Mouse (Mus musculus): Measurements from ENCODE around the gene Dlk1. TPM values are rescaled to one million over a fixed set of nuclear protein-coding genes. Genes with fewer than 3 reads are reported as not detected.
A peak's percentile ranks its signal among the peaks of the same experiment; 100 is the strongest.

The Dlk1 gene
- polyA plus RNA-seq (2011; ENCODE audit: insufficient read length, low read depth, missing spikeins) = 242 and 410 TPM in 2 replicates

DNA sequence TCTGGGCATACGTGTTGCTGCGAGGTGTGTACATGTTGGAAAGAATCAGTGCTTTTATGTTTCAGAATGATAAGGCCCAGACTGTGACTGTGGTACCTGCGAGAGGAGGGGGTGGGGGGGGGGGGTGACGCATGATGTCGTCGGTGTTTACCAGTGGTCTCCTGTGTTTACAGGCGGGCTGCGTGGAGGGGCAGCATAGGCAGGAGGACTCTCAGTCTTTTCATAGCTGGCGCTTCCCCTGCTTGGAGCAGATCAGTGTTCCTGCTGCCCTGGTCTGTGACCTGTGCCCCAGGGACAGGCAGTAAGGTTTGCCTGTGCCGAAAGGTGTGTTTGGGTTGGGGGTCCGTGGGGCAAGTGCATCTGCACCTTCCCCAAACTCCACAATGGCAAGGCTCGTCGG, at the start of gene Dlk1:
TSS of gene Dlk1 (plus strand) at position 232 of the 400 bp plus-strand sequence.
- TF ChIP-seq POLR2A (IDR thresholded peaks at IDR 0.05; ENCODE audit: low read depth, low read length) (no peak), CTCF (IDR thresholded peaks at IDR 0.05; ENCODE audit: borderline replicate concordance, insufficient read depth, low read length) (no peak)
- Histone ChIP-seq H3K4me3 (ENCODE audit: insufficient read depth, low read length) (peak within 1 kb of the TSS; percentile 12), H3K4me1 (ENCODE audit: control insufficient read depth, insufficient read depth, low read length) (peaks cover 3% of the 10 kb centered on the region; the same call in 1 of the 2 replicates), H3K27ac (ENCODE audit: insufficient read depth, low read length) (no peak within 1 kb of the TSS)

DNA sequence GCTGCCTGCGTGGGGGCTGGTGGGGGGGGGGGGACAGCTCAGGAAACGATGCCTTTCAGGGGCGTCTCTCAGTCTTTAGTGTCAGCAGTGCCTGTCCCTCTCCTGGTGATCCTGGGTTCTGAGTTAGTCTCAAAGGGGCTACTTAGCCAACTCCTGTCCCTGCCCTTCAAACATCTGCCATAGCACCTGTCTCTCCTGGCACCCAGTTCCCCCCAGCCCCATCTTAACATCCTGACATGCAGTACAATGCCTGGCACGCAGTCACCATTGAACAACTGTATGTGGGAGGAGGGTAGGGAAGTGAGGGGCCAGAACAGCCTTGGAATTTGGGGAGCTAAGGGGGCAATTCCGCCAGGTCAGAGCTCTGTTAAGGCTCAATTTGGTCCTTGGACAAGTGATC, 49.7 kb upstream of the Dlk1 start:
- H3K4me1 ChIP-seq (ENCODE audit: control insufficient read depth, insufficient read depth, low read length) = peaks cover 12% of the 10 kb centered on the region
- H3K27ac ChIP-seq (ENCODE audit: insufficient read depth, low read length) = no peak overlapping the region

DNA sequence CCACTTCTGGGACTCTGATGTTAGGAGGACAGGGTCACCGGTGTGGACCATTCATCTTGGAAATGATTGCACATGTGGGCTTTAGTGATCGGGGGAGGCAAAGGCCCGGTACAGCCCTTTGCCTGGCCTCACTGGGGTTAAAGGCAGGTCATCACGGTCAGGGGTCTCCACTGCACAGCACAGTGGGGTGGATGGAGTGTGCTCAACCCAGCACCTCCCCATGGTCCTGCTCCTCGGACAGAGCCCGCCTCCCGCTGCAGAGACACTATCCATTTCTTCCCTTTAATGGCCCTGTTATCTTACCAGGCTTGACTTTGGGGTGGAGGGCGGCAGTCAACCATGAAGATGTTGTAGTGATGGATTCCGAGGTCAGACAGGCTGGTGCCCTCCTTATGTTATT, 48.9 kb upstream of the Dlk1 start:
- no peak overlapping the region for H3K27ac ChIP-seq (ENCODE audit: insufficient read depth, low read length)
- peaks cover 10% of the 10 kb centered on the region for H3K4me1 ChIP-seq (ENCODE audit: control insufficient read depth, insufficient read depth, low read length)
- no peak for TF ChIP-seq CTCF (IDR thresholded peaks at IDR 0.05; ENCODE audit: borderline replicate concordance, insufficient read depth, low read length)
- TF ChIP-seq POLR2A (IDR thresholded peaks at IDR 0.05; ENCODE audit: low read depth, low read length) = no peak
- H3K4me3 ChIP-seq (ENCODE audit: insufficient read depth, low read length) = no peak overlapping the region

More for the DNA sequence above, 49.7 kb upstream of the Dlk1 start:
- TF ChIP-seq CTCF (IDR thresholded peaks at IDR 0.05; ENCODE audit: borderline replicate concordance, insufficient read depth, low read length) = no peak
- no peak overlapping the region for H3K4me3 ChIP-seq (ENCODE audit: insufficient read depth, low read length)

DNA sequence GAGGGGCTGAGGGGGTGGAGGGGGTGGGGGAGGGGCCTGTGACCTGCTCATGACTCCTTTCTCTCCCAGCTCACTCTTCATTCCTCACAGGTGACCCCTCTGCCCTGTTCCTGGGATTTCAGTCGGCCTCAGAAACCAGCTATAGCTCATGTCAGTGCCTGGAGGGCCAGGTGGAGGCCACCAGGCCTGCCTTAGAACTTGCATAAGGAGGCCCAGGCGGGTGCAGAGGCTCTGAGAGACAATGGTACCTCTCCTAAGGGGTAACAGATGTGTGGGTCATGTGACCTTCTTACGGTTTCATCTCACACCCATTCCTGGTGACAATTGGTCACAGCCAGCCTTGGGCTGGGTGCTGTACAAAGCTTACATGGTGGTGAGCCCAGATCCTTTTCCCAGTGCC, 46.6 kb upstream of the Dlk1 start:
- H3K4me1 ChIP-seq (ENCODE audit: control insufficient read depth, insufficient read depth, low read length) = 0 out of 2 replicates have a peak, but pooled peaks cover 5% of the 10 kb centered on the region
- H3K27ac ChIP-seq (ENCODE audit: insufficient read depth, low read length) = no peak overlapping the region
- H3K4me3 ChIP-seq (ENCODE audit: insufficient read depth, low read length) = no peak overlapping the region
- no peak for TF ChIP-seq POLR2A (IDR thresholded peaks at IDR 0.05; ENCODE audit: low read depth, low read length)
- TF ChIP-seq CTCF (IDR thresholded peaks at IDR 0.05; ENCODE audit: borderline replicate concordance, insufficient read depth, low read length) = no peak

DNA sequence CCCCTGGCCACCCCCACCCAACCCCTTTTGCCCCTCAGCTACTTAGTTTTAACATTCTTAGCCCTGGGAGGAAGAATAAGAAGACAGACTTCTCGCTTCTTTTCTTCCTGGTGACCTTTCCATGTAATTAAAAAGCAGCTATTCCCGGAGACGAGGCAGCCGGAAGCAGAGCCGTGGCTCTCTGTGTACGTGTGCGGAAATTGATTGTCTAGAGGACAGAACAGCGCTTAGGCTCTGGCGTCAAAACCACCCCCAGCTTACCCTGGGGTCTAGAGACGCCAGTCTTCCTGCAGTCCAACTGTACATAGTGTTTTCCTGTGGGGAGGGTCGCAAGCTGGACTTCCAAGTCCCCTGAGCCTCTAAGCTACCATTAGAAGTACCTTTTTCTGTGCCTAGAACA, 41.9 kb upstream of the Dlk1 start:
- no peak for TF ChIP-seq CTCF (IDR thresholded peaks at IDR 0.05; ENCODE audit: borderline replicate concordance, insufficient read depth, low read length)
- TF ChIP-seq POLR2A (IDR thresholded peaks at IDR 0.05; ENCODE audit: low read depth, low read length) = no peak

DNA sequence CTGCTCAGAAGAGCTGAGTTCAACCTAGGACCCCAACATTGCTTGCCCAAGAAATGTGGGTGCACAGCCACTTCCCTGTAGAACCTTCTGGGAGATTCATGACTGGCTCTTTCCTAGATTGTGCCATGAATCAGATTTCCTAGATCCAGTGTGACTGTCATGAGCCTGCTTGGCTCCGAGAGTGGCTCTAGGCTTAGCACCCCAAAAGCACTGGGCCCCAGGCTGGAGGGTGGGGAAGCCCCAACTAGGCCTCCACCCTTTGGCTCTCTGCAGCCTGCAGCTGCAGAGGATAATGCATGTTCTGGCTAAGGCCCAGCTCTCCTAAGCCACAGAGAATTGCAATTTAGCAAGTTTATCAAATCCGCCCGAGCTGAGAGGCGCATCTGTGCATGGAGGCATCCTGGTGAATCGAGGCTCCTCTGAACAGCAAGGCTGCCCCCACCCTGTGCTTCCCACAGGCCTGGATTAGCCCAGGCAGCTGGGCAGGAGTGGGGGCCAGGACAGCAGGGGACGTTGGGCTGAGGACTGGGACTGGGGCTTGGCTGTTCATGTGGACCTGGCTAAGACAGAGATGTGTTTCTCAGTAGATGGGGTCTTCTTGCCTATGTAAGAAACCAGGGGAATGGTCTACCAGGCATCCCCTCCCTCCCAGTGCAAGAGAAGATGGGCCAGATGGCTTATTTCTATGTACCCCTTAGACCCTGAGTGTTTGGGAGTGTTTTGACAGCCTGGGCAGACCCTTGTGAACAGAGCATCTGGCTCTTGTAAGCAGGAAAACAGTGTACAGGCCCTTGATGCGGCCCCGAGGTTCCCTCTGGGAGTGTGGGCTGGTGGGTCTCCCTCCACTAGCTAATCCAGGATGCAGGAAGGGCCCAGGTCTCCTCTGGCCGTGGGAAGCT, 41.2 kb upstream of the Dlk1 start:
- H3K4me1 ChIP-seq (ENCODE audit: control insufficient read depth, insufficient read depth, low read length) = peaks cover 21% of the 10 kb centered on the region

More for the DNA sequence above, 41.9 kb upstream of the Dlk1 start:
- Histone ChIP-seq H3K4me3 (ENCODE audit: insufficient read depth, low read length) (no peak overlapping the region), H3K27ac (ENCODE audit: insufficient read depth, low read length) (peak overlapping the region; percentile 17; the same call in 1 of the 2 replicates), H3K4me1 (ENCODE audit: control insufficient read depth, insufficient read depth, low read length) (peaks cover 21% of the 10 kb centered on the region)

DNA sequence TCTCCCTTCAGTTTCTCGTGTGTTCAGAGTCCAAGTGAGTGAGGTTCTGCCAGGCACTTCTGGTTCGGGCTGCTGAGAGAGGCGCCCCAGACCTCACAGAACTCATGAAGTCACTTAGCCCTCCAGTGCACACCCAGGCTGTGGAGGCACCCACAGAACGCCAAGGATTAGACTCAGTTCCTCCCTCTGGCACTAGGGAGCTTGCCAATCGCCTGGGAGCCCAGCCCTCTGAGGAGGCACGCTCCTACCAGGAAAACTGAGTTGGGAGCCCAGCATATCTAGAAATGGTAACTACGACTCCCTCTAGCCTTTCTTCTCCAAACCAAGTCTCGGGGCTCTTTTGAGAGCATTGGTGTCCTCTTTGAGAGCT, 40.6 kb upstream of the Dlk1 start:
- TF ChIP-seq CTCF (IDR thresholded peaks at IDR 0.05; ENCODE audit: borderline replicate concordance, insufficient read depth, low read length) (no peak), POLR2A (IDR thresholded peaks at IDR 0.05; ENCODE audit: low read depth, low read length) (no peak)
- Histone ChIP-seq H3K4me1 (ENCODE audit: control insufficient read depth, insufficient read depth, low read length) (peaks cover 27% of the 10 kb centered on the region), H3K4me3 (ENCODE audit: insufficient read depth, low read length) (no peak overlapping the region), H3K27ac (ENCODE audit: insufficient read depth, low read length) (peak overlapping the region; percentile 50; the same call in 1 of the 2 replicates)

More for the DNA sequence above, 41.2 kb upstream of the Dlk1 start:
- Histone ChIP-seq H3K4me3 (ENCODE audit: insufficient read depth, low read length) (no peak overlapping the region), H3K27ac (ENCODE audit: insufficient read depth, low read length) (peak overlapping the region; percentile 50; the same call in 1 of the 2 replicates)
- TF ChIP-seq POLR2A (IDR thresholded peaks at IDR 0.05; ENCODE audit: low read depth, low read length) (no peak), CTCF (IDR thresholded peaks at IDR 0.05; ENCODE audit: borderline replicate concordance, insufficient read depth, low read length) (no peak)

DNA sequence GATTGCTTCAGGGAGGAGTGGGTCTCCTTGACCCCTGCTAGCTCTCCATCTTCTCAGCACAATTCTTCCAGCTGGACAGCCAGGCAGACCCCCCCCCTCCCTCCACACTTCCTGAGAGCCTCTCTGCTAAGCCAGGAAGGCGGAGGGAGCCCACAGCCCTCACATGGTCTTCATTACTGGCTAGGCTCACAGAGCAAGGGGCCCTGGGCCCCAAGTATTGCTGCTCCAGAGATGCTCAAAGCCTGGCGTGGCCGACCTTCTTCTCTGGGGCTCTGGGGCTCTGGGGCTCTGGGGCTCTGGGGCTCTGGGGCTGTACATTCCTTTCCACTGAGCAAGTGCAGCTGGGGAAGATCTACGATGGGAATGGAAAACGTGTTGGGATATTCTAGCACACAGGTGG, 39.9 kb upstream of the Dlk1 start:
- no peak overlapping the region for H3K4me3 ChIP-seq (ENCODE audit: insufficient read depth, low read length)
- H3K4me1 ChIP-seq (ENCODE audit: control insufficient read depth, insufficient read depth, low read length) = peaks cover 33% of the 10 kb centered on the region
- TF ChIP-seq POLR2A (IDR thresholded peaks at IDR 0.05; ENCODE audit: low read depth, low read length) = no peak
- no peak for TF ChIP-seq CTCF (IDR thresholded peaks at IDR 0.05; ENCODE audit: borderline replicate concordance, insufficient read depth, low read length)
- peak overlapping the region; percentile 70 for H3K27ac ChIP-seq (ENCODE audit: insufficient read depth, low read length)

DNA sequence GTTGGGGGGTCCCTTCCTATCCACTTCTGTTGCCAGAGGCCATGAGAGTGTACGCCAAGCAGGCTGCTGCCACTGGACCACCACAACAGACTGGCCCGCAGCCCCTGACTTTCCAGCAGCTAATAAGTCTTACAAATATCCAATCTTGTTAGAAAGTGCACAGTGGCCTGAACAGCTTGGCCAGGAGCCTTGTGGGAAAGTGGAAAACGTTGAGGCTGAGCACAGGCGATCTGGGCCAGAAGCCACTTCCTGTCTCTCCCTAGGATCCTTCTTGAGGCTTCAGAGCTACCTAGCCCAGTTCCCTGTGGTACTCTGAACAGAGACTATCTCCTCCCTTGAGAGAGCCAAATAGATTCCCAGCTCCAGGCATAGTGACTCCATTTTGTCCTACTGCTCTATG, 39.3 kb upstream of the Dlk1 start:
- Histone ChIP-seq H3K4me1 (ENCODE audit: control insufficient read depth, insufficient read depth, low read length) (peaks cover 35% of the 10 kb centered on the region), H3K27ac (ENCODE audit: insufficient read depth, low read length) (peak overlapping the region; percentile 70; the same call in 1 of the 2 replicates), H3K4me3 (ENCODE audit: insufficient read depth, low read length) (no peak overlapping the region)
- TF ChIP-seq POLR2A (IDR thresholded peaks at IDR 0.05; ENCODE audit: low read depth, low read length) (no peak), CTCF (IDR thresholded peaks at IDR 0.05; ENCODE audit: borderline replicate concordance, insufficient read depth, low read length) (no peak)

DNA sequence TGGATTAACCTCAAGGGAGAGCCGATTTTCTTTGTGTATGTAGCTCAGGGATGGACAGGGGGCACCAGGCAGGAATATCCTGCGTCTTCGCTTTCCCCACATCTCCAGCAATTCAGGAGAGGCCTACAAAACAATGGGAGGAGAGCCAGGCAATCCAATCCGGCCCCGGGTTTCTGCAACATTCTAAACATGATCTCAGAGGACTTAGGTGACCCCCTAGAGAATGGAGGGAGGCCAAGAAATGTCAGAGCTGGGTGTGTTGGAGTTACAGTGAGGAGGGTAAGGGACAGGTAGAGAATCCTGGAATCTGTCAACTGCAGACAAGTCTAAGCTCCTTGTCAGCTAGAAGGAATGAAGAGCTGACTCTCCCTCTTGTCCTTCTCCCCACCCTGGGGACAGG, 35.9 kb upstream of the Dlk1 start:
- TF ChIP-seq POLR2A (IDR thresholded peaks at IDR 0.05; ENCODE audit: low read depth, low read length) (no peak), CTCF (IDR thresholded peaks at IDR 0.05; ENCODE audit: borderline replicate concordance, insufficient read depth, low read length) (no peak)
- Histone ChIP-seq H3K4me3 (ENCODE audit: insufficient read depth, low read length) (no peak overlapping the region), H3K27ac (ENCODE audit: insufficient read depth, low read length) (peak overlapping the region; percentile 84), H3K4me1 (ENCODE audit: control insufficient read depth, insufficient read depth, low read length) (peaks cover 34% of the 10 kb centered on the region)
